Mouse (Mus musculus) testis, adult 2 months (tissue): ENCODE data around the gene Klf11.

Experiments
- CTCF ChIP-seq: fragments of 200-500 bp; IDR thresholded peaks from 2 replicates; pipeline ENCODE4 v1.5.1; 2012; ENCODE audit warnings: low read depth, mild to moderate bottlenecking, inconsistent platforms, low read length, moderate library complexity; ENCODE audit not compliant: control insufficient read depth, insufficient read depth, insufficient replicate concordance
- POLR2A ChIP-seq: fragments of 200-500 bp; IDR thresholded peaks from 2 replicates; pipeline ENCODE4 v1.6.1; 2012; ENCODE audit warnings: low read depth, mild to moderate bottlenecking, inconsistent platforms, low read length, moderate library complexity; ENCODE audit not compliant: control insufficient read depth

- no peak for TF ChIP-seq CTCF
- no peak for TF ChIP-seq POLR2A
Observed at GRCm38 (mm10) chr12:24680096-24680491, 29.0 kb downstream of the Klf11 start.
